Mouse (Mus musculus) thymus, adult 2 months (tissue): ENCODE data around the gene Hs6st3. TPM values are rescaled to one million over a fixed set of nuclear protein-coding genes. Genes with fewer than 3 reads are reported as not detected.

Experiments
- DNase-seq: peaks from one replicate; pipeline ENCODE4 v3.0.0; 2021
- H3K27ac ChIP-seq: fragments of 200-500 bp; 2 replicates; pipeline ENCODE4 v1.5.1; 2012; ENCODE audit warnings: low read length, control low read depth; ENCODE audit not compliant: control insufficient read depth, insufficient read depth
- H3K27me3 ChIP-seq: fragments of 200-500 bp; 2 replicates; pipeline ENCODE4 v1.6.1; 2012; ENCODE audit warnings: mild to moderate bottlenecking, low read length, moderate library complexity, mixed read lengths; ENCODE audit not compliant: control insufficient read depth, insufficient read depth
- H3K36me3 ChIP-seq: fragments of 200-500 bp; 2 replicates; pipeline ENCODE4 v1.6.1; 2012; ENCODE audit warnings: mild to moderate bottlenecking, low read length, moderate library complexity; ENCODE audit not compliant: control insufficient read depth, insufficient read depth
- H3K4me1 ChIP-seq: fragments of 200-500 bp; replicated peaks from 2 replicates; pipeline ENCODE4 v1.6.1; 2012; ENCODE audit warnings: low read length; ENCODE audit not compliant: control insufficient read depth, insufficient read depth
- H3K4me3 ChIP-seq: fragments of 200-500 bp; 2 replicates; pipeline ENCODE4 v1.5.1; 2012; ENCODE audit warnings: mild to moderate bottlenecking, low read length, control low read depth, moderate library complexity; ENCODE audit not compliant: control insufficient read depth, insufficient read depth
- CTCF ChIP-seq: fragments of 200-500 bp; IDR thresholded peaks from 2 replicates; pipeline ENCODE4 v1.5.1; 2012; ENCODE audit warnings: mild to moderate bottlenecking, control low read depth, low read length, moderate library complexity, borderline replicate concordance; ENCODE audit not compliant: control insufficient read depth, poor library complexity, insufficient read depth; ENCODE audit errors: extremely low read depth
- POLR2A ChIP-seq: fragments of 200-500 bp; IDR thresholded peaks from 2 replicates; pipeline ENCODE4 v1.6.1; 2012; ENCODE audit warnings: mild to moderate bottlenecking, low read length, control low read depth, moderate library complexity; ENCODE audit not compliant: control insufficient read depth, poor library complexity, insufficient read depth; ENCODE audit errors: extremely low read depth
- WGBS: fragments of 180-500 bp; shearing (Covaris S2); methylation state at CpG from one replicate; pipeline ENCODE4 v1.1.7; 2018; 5-methylcytosine and 5-hydroxymethylcytosine counted together
- polyA plus RNA-seq: library from polyadenylated mRNA; depleted of rRNA; stranded (reverse); fragments of >200 nt; gene quantifications from 2 replicates; pipeline ENCODE4 v1.2.3, GENCODE M21; 2012

The Hs6st3 gene
- polyA plus RNA-seq, 1 experiment = 0.05 TPM

DNA sequence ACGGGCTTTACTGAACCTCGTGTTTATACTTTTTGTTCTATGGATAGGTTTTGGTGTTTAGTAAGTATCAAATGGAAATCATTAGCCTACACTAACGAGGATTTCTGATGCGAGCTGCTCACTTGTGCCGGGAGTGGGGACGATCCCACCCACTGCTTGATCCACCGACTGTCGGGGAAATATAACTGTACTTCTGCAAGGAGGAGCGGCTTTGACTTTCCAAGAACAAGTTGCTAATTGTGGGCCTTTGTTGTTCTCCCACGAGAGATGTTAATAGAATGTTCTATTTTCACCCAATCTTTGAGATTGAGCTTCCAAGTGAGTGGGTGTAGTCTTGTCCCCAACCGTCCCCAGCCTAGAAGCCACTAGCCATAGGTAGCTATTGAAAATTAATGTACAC, 209.1 kb downstream of the Hs6st3 start:
- no peak overlapping the region for H3K27ac ChIP-seq
- TF ChIP-seq POLR2A = no peak
- H3K27me3 ChIP-seq = no peaks in the 10 kb centered on the region
- H3K36me3 ChIP-seq = no peaks in the 10 kb centered on the region
- no peak for DNase-seq
- no peak overlapping the region for H3K4me3 ChIP-seq
- 92% methylated on average over 11 of the region's 11 CpGs for WGBS
- no peaks in the 10 kb centered on the region for H3K4me1 ChIP-seq

DNA sequence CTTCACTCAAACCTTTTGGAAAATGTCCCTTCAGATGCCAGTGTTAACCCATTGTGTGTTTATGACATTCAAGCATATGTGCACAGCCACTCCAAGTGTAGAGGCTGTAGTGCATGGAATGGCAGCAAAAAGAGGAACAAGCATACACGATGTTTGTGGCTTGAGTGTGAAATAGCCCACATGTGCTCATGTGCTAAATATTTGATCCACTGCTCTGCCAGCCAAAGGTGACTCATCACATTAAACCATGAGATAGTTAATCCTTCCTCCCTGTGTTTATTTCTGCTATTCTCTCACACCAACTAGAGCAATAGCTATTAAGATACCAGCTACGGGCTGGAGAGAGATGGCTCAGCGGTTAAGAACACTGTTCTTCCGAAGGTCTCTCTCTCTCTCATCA, 223.3 kb downstream of the Hs6st3 start:
- TF ChIP-seq CTCF = no peak
- no peak for TF ChIP-seq POLR2A
- no peaks in the 10 kb centered on the region for H3K27me3 ChIP-seq
- no peaks in the 10 kb centered on the region for H3K4me1 ChIP-seq
- DNase-seq = no peak
- no peak overlapping the region for H3K4me3 ChIP-seq
- no peak overlapping the region for H3K27ac ChIP-seq
- H3K36me3 ChIP-seq = no peaks in the 10 kb centered on the region
- WGBS = 70% methylated on average over 4 of the region's 4 CpGs

DNA sequence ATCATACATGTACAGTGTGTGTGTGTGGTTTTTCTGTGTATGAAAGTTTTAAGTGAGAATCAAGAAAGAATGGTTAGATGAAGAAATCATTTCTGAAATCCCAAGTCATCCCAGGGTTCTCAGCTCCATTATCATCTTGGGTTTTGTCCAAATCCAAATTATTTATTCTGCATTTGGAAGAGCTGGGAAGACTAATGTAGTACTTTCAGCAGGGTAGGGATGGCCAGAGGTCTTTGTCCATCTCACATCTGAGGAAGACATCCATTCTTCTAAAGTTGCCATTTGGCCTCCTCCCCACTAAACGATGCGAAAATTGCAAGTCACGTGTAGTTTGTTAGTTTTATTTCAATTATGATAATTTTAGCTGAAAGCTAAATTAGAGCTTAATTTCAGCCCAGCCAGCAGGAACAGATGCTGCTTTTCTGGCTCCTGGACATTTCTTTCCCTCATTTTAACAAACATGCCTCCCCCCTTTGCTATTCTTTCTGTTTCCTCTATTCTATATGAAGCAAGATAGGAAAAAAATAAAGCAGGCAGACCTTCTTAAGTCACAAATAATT, 229.8 kb downstream of the Hs6st3 start:
- WGBS = 91% methylated on average over 3 of the region's 3 CpGs
- Histone ChIP-seq H3K36me3 (no peaks in the 10 kb centered on the region), H3K4me1 (no peaks in the 10 kb centered on the region), H3K27me3 (no peaks in the 10 kb centered on the region), H3K4me3 (no peak overlapping the region), H3K27ac (no peak overlapping the region)
- no peak for DNase-seq
- TF ChIP-seq CTCF (no peak), POLR2A (no peak)

DNA sequence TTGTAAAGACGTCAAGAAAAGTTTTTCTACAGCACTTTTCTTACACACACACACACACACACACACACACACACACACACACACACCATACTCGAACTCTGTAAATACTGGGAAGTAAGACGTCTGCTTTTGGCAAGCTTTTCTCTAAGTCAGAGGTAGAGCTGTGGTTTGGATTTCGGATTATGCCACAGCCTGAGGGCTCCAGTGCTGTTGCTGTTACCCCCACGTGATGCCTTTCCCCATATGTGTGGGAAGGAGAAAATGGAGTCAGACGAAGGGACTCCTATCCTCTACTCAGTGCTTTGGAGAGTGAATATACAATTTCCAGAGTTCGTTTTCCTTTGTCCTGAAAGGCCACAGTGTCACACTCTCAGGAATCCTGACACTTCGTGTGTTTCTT, 231.1 kb downstream of the Hs6st3 start:
- H3K36me3 ChIP-seq = no peaks in the 10 kb centered on the region
- H3K27ac ChIP-seq = no peak overlapping the region
- WGBS = 74% methylated on average over 8 of the region's 8 CpGs
- H3K27me3 ChIP-seq = no peaks in the 10 kb centered on the region
- no peaks in the 10 kb centered on the region for H3K4me1 ChIP-seq
- TF ChIP-seq CTCF = no peak
- no peak for TF ChIP-seq POLR2A
- DNase-seq = no peak
- no peak overlapping the region for H3K4me3 ChIP-seq

DNA sequence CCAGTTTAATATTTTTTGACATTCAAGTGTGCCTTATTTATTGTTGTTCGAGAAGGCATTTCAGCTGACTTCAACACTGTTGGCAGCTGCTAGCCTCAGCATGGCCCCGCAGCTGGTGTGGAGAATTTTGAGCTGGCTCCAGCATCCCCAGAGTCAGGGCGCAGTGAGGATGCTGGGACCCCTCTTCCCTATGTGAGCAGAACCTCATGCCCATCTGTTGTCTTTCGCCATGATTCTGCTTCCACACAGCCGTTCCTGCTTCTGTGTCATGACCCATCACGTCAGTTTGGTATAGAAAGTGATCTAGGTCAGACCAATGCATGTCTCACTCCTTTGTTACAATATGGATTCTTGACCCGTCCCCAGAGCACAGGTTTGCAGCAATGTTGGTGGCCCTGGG, 231.9 kb downstream of the Hs6st3 start:
- Histone ChIP-seq H3K4me1 (no peaks in the 10 kb centered on the region), H3K27ac (no peak overlapping the region), H3K27me3 (no peaks in the 10 kb centered on the region), H3K4me3 (no peak overlapping the region), H3K36me3 (no peaks in the 10 kb centered on the region)
- no peak for DNase-seq
- TF ChIP-seq POLR2A (no peak), CTCF (no peak)
- 93% methylated on average over 7 of the region's 7 CpGs for WGBS

DNA sequence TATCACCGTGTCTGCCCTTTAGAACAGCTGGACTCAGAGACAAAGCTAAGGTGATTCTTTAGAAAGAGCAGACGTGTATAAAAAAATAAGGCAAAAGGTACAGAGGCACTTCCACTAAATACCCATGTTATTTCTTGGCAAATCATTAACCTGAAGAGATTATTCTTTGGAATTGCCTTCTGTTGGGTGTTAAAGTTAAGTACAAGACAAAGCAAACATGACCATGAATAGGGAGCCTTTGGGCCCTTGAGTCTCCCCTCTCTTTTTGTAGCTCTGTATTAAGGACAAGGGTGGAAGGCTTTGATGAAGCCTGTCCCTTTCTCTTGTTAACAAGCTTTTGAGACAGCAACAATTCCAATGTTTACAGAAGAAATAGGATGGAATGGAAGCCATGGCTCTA, 241.2 kb downstream of the Hs6st3 start:
- H3K27me3 ChIP-seq = no peaks in the 10 kb centered on the region
- H3K4me3 ChIP-seq = no peak overlapping the region
- no peak overlapping the region for H3K27ac ChIP-seq
- no peaks in the 10 kb centered on the region for H3K4me1 ChIP-seq
- 97% methylated on average over 2 of the region's 2 CpGs for WGBS
- H3K36me3 ChIP-seq = no peaks in the 10 kb centered on the region
- TF ChIP-seq POLR2A (no peak), CTCF (no peak)
- no peak for DNase-seq

DNA sequence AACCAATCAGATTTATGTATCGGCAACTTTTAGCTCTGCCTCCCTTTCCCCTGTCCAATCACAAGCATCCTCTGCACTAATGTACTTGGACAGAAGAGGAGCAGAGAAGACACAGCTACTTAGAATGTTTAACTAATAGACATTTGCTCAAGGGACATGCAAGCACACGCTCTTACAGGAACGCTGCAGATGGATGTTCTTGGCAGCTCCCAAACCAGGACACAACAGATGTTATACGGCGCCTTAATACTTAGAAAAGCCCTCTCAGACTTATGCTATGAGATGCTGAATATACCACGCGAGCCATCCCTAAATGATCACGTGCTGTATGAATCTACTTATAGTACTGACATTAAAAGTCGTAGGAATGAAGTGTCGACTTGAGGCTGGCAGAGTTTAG, 263.5 kb downstream of the Hs6st3 start:
- Histone ChIP-seq H3K27me3 (no peaks in the 10 kb centered on the region), H3K4me1 (no peaks in the 10 kb centered on the region), H3K36me3 (no peaks in the 10 kb centered on the region), H3K4me3 (no peak overlapping the region), H3K27ac (no peak overlapping the region)
- TF ChIP-seq POLR2A (no peak), CTCF (no peak)
- DNase-seq = no peak
- 95% methylated on average over 10 of the region's 10 CpGs for whole genome bisulfite sequencing
